Mouse (Mus musculus) neural tube, embryonic 15.5 days (tissue): Measurements from ENCODE around the gene Wdr78. TPM values are rescaled to one million over a fixed set of nuclear protein-coding genes. Genes with fewer than 3 reads are reported as not detected.

ENCODE experiments used
- ATAC-seq: fragments of 200-750 bp; cut with Nextera tagmentation; 2 replicates; pipeline ENCODE4 v1.8.0; 2017; ENCODE audit warnings: mild to moderate bottlenecking, moderate TSS enrichment, moderate library complexity; ENCODE audit not compliant: low FRiP score
- H3K27ac ChIP-seq: fragments of 300-500 bp; sonication (generic); replicated peaks from 2 replicates; pipeline ENCODE4 v1.5.1; 2015; ENCODE audit warnings: mild to moderate bottlenecking, inconsistent platforms
- H3K27me3 ChIP-seq: fragments of 300-500 bp; sonication (generic); replicated peaks from 2 replicates; pipeline ENCODE4 v1.6.1; 2015; ENCODE audit warnings: inconsistent platforms
- H3K36me3 ChIP-seq: fragments of 300-500 bp; sonication (generic); 2 replicates; pipeline ENCODE4 v1.6.1; 2015; ENCODE audit warnings: inconsistent platforms
- H3K4me1 ChIP-seq: fragments of 300-500 bp; sonication (generic); 2 replicates; pipeline ENCODE4 v1.6.1; 2015; ENCODE audit warnings: inconsistent platforms
- H3K4me2 ChIP-seq: fragments of 300-500 bp; sonication (generic); 2 replicates; pipeline ENCODE4 v1.6.1; 2015; ENCODE audit warnings: inconsistent platforms, mild to moderate bottlenecking, moderate library complexity
- H3K4me3 ChIP-seq: fragments of 300-500 bp; sonication (generic); replicated peaks from 2 replicates; pipeline ENCODE4 v1.5.1; 2015; ENCODE audit warnings: mild to moderate bottlenecking, inconsistent platforms
- H3K9ac ChIP-seq: fragments of 300-500 bp; sonication (generic); replicated peaks from 2 replicates; pipeline ENCODE4 v1.6.1; 2015; ENCODE audit warnings: mild to moderate bottlenecking, inconsistent platforms
- H3K9me3 ChIP-seq: fragments of 300-500 bp; sonication (generic); replicated peaks from 2 replicates; pipeline ENCODE4 v1.6.1; 2016; ENCODE audit warnings: inconsistent platforms
- WGBS: fragments of 180-500 bp; shearing (Covaris S2); methylation state at CpG from one replicate; pipeline ENCODE4 v1.1.7; 2015; ENCODE audit warnings: mixed read lengths; 5-methylcytosine and 5-hydroxymethylcytosine counted together
- polyA plus RNA-seq: library from polyadenylated mRNA; unstranded; fragments of >200 nt; fragmentation: Nextera tagmentation; extraction: Ambion mirVana; gene quantifications from 2 replicates; pipeline ENCODE4 v1.2.1, GENCODE M21; 2015

Wdr78 gene
- polyA plus RNA-seq, 1 experiment from 2014 or later, result 4.3 TPM

DNA sequence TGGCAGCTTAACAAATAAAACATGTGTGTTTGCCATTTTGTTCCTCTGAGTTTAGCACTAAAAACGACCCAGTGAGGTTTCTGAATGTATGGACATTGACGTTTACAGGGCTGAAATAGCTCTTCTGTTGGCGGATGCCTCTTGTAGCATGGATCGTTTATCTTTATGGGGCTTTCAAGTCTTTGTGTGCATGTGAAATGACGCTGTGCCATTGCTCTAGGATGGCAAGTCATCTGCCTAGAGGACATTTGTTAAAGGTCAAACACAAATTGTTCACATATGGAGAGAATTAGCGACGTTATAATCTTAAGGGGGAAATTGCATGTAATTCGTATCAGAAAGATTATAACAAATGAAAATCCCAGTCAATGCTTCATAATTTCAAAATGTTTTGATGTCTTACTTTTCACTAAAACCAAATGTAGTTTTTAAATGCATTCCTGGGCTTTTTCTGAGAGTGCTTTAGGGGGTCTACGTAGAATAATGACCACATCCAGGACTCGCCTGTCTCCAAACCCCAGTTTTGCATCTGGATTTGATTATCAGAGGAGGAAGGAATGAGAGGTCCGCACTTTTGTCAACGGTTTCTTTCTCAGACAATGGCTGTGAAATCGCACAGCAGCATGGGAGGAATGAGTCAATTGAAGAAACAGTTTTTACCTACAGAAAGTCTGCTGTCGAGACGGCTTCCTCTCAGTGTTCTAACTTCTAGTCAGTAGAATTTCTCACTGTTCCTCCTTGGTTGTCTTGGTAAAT is 109.0 kb downstream of the Wdr78 start:
- H3K4me1 ChIP-seq, result peaks cover 19% of the 10 kb centered on the region
- no peak overlapping the region for H3K9ac ChIP-seq
- 36% methylated on average over 15 of the region's 15 CpGs for WGBS
- no peak overlapping the region for H3K4me2 ChIP-seq
- H3K36me3 ChIP-seq, result no peaks in the 10 kb centered on the region
- H3K27me3 ChIP-seq, result no peaks in the 10 kb centered on the region
- H3K4me3 ChIP-seq, result no peak overlapping the region
- no peaks in the 10 kb centered on the region for H3K9me3 ChIP-seq
- no peak for ATAC-seq
- 0 out of 2 replicates have a peak overlapping the region, but pooled peaks have one; percentile 4 for H3K27ac ChIP-seq

DNA sequence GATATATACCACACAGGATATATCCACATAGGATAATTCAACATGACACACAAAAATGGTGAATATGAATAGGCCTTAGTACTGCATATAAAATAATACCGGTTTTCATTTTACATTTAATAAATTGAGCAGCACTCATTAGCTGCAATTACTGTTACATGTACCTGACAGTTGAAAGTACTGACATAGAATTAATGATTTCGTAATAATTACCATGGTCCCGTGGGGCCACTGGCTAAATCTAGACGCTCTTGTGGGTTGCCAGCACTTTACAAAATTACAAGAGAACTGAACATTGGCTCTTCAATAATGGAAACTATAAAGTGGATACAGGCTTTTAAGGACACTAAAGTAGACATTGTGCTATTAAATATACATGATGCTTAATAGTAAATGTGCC is 109.7 kb downstream of the Wdr78 start:
- Histone ChIP-seq H3K27me3 (no peaks in the 10 kb centered on the region), H3K4me3 (no peak overlapping the region), H3K4me2 (no peak overlapping the region), H3K4me1 (peaks cover 19% of the 10 kb centered on the region), H3K27ac (0 out of 2 replicates have a peak overlapping the region, but pooled peaks have one; percentile 4), H3K36me3 (no peaks in the 10 kb centered on the region), H3K9ac (no peak overlapping the region), H3K9me3 (no peaks in the 10 kb centered on the region)
- no peak for ATAC-seq
- 50% methylated on average over 4 of the region's 4 CpGs for WGBS

DNA sequence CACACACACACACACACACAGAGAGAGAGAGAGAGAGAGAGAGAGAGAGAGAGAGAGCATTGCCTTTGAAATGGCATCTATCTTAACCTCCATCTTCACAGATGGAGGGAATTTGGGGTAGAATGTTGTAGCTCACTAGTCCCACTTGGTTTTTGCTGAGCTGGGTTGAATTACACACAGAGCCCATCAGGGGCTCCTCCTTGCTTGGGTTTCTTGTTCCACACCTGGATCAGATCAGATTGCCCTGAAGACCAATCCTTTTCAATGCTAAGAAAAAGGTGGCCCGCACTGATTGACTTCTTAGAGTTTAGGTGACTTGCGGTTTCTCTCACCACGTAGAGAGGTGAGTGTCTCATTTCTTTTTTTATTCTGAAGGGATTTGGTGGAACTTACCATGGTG is 122.7 kb downstream of the Wdr78 start:
- WGBS, result 80% methylated on average over 3 of the region's 3 CpGs
- H3K9me3 ChIP-seq, result no peaks in the 10 kb centered on the region

DNA sequence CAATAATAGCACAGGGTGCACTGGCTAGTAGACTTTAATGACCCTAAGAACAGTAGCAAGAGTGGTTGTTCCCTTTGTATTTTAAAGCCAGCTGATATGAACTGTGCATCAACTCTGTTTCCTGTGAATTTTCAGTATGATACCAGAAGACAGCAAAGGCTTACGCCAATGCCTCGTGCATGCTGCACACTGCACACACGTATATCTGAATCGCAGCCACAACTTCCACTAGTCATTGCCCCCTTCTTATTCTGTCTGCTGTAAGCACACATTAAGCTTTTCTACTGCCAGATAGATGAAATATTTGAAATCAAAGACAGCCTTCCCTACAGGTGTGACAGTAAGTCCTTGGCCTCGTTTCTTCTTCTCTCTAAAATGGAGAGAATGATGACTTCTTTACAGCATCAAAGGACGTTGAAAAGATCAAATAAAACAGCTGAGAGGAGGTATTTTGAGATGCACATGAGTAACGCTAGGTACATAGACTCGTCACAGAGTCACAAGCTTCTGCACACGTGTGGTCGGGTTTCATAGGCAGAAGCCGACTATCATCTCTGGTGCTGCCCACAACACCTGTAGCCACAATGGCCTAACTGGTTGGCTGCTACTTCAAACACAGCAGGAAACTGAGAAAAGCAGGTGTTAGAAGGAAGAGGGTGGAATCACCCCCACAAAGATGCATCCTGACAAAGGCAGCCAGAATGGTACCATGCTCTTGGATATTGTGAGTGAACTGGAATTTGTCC is 123.6 kb downstream of the Wdr78 start:
- Histone ChIP-seq H3K27ac (no peak overlapping the region), H3K9ac (no peak overlapping the region), H3K4me2 (no peak overlapping the region), H3K9me3 (no peaks in the 10 kb centered on the region), H3K4me3 (no peak overlapping the region), H3K4me1 (no peaks in the 10 kb centered on the region), H3K27me3 (no peaks in the 10 kb centered on the region), H3K36me3 (no peaks in the 10 kb centered on the region)
- 86% methylated on average over 11 of the region's 11 CpGs for WGBS
- ATAC-seq, result no peak

More for the DNA sequence above, 122.7 kb downstream of the Wdr78 start:
- no peaks in the 10 kb centered on the region for H3K36me3 ChIP-seq
- H3K4me1 ChIP-seq, result no peaks in the 10 kb centered on the region
- no peak overlapping the region for H3K9ac ChIP-seq
- H3K27me3 ChIP-seq, result no peaks in the 10 kb centered on the region
- H3K4me2 ChIP-seq, result no peak overlapping the region
- no peak overlapping the region for H3K27ac ChIP-seq
- no peak overlapping the region for H3K4me3 ChIP-seq
- no peak for ATAC-seq

DNA sequence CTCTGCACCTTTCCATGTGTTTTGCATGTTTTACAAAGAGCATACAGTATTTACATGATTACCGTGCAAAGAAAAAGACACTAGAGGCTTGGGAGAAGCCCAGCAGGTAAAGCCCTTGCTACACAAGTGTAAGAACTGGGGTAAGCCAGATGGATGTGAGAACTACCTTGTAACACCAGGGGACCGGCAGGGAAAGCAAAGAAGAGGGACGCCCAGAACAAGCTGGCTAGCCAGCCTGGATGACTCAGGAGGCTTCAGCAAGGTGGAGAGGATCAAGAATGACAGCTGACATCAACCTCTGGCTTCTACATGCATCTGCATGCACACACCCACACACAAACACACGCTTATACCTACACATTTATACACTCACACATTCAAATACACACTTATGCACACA is 124.3 kb downstream of the Wdr78 start:
- no peak overlapping the region for H3K4me3 ChIP-seq
- H3K27ac ChIP-seq, result no peak overlapping the region
- 75% methylated on average over 4 of the region's 4 CpGs for WGBS
- no peaks in the 10 kb centered on the region for H3K27me3 ChIP-seq
- no peaks in the 10 kb centered on the region for H3K9me3 ChIP-seq
- H3K4me1 ChIP-seq, result no peaks in the 10 kb centered on the region
- no peak overlapping the region for H3K4me2 ChIP-seq
- no peak overlapping the region for H3K9ac ChIP-seq
- H3K36me3 ChIP-seq, result no peaks in the 10 kb centered on the region
- ATAC-seq, result no peak

DNA sequence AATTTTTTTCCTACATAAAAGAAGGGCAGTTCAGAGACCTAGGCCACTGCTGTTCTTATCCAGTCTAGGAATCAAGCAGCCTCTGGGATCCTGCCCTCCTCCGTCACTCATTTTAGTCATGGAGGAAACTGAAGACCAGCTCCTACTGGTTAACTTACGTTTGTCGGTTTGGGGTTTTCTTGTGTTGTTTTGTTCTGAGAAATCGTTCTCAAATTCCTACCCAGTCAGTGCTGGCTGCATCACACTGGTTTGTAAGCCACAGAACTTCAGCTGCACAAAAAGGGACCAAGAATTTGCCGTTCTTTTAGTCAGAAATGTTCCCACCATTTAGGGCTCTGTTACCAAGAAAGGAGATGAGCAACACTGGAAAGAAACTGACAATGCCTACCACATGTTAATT is 125.0 kb downstream of the Wdr78 start:
- Histone ChIP-seq H3K27ac (no peak overlapping the region), H3K4me1 (no peaks in the 10 kb centered on the region), H3K9me3 (no peaks in the 10 kb centered on the region), H3K4me3 (no peak overlapping the region), H3K36me3 (no peaks in the 10 kb centered on the region), H3K9ac (no peak overlapping the region), H3K4me2 (no peak overlapping the region), H3K27me3 (no peaks in the 10 kb centered on the region)
- no peak for ATAC-seq
- WGBS, result 82% methylated on average over 5 of the region's 5 CpGs

DNA sequence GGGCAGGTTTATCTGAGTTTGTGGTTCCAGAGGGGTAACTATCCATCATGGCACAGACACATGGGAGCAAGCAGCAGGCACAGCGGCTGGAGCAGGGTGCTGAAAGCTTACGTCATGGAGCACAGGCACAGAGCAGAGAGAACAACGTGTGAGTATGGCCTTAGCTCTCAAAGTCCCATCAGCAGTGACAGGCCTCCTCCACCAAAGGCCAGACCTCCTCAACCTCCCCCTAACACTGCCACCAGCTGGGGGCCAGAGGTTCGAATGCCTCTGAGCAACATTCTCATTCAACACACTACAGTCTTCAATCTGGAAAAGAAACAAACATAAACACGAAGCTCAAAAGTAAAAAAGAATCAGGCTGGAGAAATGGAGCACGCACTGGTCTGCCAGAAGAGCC is 125.8 kb downstream of the Wdr78 start:
- WGBS, result 82% methylated on average over 6 of the region's 6 CpGs
- no peaks in the 10 kb centered on the region for H3K4me1 ChIP-seq
- no peak for ATAC-seq
- no peak overlapping the region for H3K4me3 ChIP-seq
- H3K9ac ChIP-seq, result no peak overlapping the region
- H3K36me3 ChIP-seq, result no peaks in the 10 kb centered on the region
- no peaks in the 10 kb centered on the region for H3K9me3 ChIP-seq
- H3K4me2 ChIP-seq, result no peak overlapping the region
- H3K27ac ChIP-seq, result no peak overlapping the region
- H3K27me3 ChIP-seq, result no peaks in the 10 kb centered on the region

Other genes with a start within 250 kb of the Wdr78 start
- gene Tctex1d1, start 135.9 kb downstream of the Wdr78 start, polyA plus RNA-seq, result 2.7 and 3.2 TPM in 2 replicates
- 1.0 and 1.5 TPM in 2 replicates for gene Insl5, start 87.7 kb downstream of the Wdr78 start, polyA plus RNA-seq
- 31.2 and 36.6 TPM in 2 replicates for gene Mier1, start 165 bp downstream of the Wdr78 start, polyA plus RNA-seq
- gene Slc35d1, start 100.6 kb upstream of the Wdr78 start, polyA plus RNA-seq, result 8.2 and 10.1 TPM in 2 replicates
- gene 4921539E11Rik, start 176.3 kb upstream of the Wdr78 start, polyA plus RNA-seq, result not detected in 2 replicates
- gene Oma1, start 199.3 kb upstream of the Wdr78 start, polyA plus RNA-seq, result 8.4 and 21.5 TPM in 2 replicates